10 mouse cellular contexts compared by ENCODE assay signal in the genomic region with DNA sequence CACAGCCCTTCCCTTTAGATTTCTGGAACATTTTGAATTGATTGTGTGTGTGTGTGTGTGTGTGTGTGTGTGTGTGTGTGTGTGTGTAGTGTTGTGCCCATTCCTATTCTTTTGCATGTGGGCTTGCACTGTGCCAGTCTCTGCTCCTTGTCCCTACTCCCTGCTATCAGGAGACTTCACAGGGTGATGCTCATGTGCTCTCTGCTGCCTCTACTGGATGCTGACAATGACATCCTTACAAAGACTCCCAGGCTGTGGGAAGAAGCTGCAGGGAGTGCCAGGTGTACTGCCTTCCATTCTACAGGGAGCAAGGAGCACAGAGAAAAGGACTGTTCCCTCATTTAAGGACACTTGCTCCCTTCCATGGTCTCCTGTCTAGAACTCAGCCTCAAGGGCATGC. TPM values are rescaled to one million over a fixed set of nuclear protein-coding genes. Genes with fewer than 3 reads are reported as not detected.
DNase-seq lines count a peak whose midpoint lies in the region; ATAC-seq lines count a peak whose summit lies in the region.
"Had no signal": no experiment of that assay in that cellular context is flagged by ENCODE, and none has a peak within 500 bp of the region (broad histone marks: within the 10 kb centered on the region; RNA-seq: fewer than 3 reads in every experiment).

No protein-coding gene starts in this region.

- H3K27ac ChIP-seq in liver, embryonic 11.5 days (ENCODE audit: low read depth, low read length), result no peak overlapping the region
- H3K27ac ChIP-seq: liver, embryonic 15.5 days had no signal

- no peak overlapping the region for H3K9ac ChIP-seq in liver, embryonic 11.5 days (ENCODE audit: low read depth, low read length)
- H3K9ac ChIP-seq: liver, embryonic 15.5 days had no signal

- H3K36me3 ChIP-seq in liver, embryonic 11.5 days (ENCODE audit: control insufficient read depth, insufficient read depth, low read length), result no peaks in the 10 kb centered on the region
- H3K36me3 ChIP-seq: liver, embryonic 15.5 days had no signal

- DNase-seq in liver (peak; percentile 19), ZHBTc4 (ENCODE audit: low read depth, low spot score) (peak; percentile 71)
- no peak for DNase-seq in liver, embryonic 11.5 days (ENCODE audit: low spot score)
- peak; percentile 76 for DNase-seq in embryo, embryonic 10.5 days (ENCODE audit: low spot score)
- peak; percentile 7 for DNase-seq in induced T-regulatory cell, adult 2 months (ENCODE audit: low read depth)
- DNase-seq in thymus, postnatal 0 days (ENCODE audit: low spot score), result peak; percentile 8
- no peak for DNase-seq in gastrocnemius, postnatal 10 days

- H3K4me3 ChIP-seq in liver, embryonic 11.5 days (ENCODE audit: low read depth, low read length), result no peak overlapping the region
- H3K4me3 ChIP-seq: liver, embryonic 15.5 days had no signal

- H3K9me3 ChIP-seq in liver, embryonic 11.5 days (ENCODE audit: control insufficient read depth, low read length), result no peaks in the 10 kb centered on the region
- H3K9me3 ChIP-seq: liver, embryonic 15.5 days had no signal

- no peak overlapping the region for H3K4me2 ChIP-seq in liver, embryonic 11.5 days
- H3K4me2 ChIP-seq: liver, embryonic 15.5 days had no signal

- ATAC-seq in liver, embryonic 11.5 days (replicated peaks; ENCODE audit: low FRiP score), result no peak
- peak; percentile 78 for ATAC-seq in megakaryocyte progenitor cell, adult 5-6 weeks (replicated peaks; ENCODE audit: poor library complexity)

- H3K27me3 ChIP-seq in liver, embryonic 11.5 days (replicated peaks; ENCODE audit: control insufficient read depth, insufficient read depth, low read length), result peaks cover 3% of the 10 kb centered on the region; the same call in 1 of the 2 replicates

- H3K4me1 ChIP-seq in liver, embryonic 11.5 days (replicated peaks; ENCODE audit: control insufficient read depth, insufficient read depth, low read length), result peaks cover 6% of the 10 kb centered on the region

RNA-seq across cellular contexts. Expression of a gene that starts 58.4 kb away (rescaled TPM):
- polyA plus RNA-seq in liver, embryonic 11.5 days (2014; fragmentation: Nextera tagmentation; extraction: Ambion mirVana), result not detected in 2 replicates
- not detected in 2 replicates for total RNA-seq in megakaryocyte progenitor cell, adult 5-6 weeks (2015)
- total RNA-seq in megakaryocyte progenitor cell, adult 5-6 weeks (2017), result not detected in 2 replicates
- 0.05 TPM in 1 of 2 replicates, not detected in the other for polyA plus RNA-seq in thymus, postnatal 0 days (2015; fragmentation: Nextera tagmentation; extraction: Ambion mirVana)
- not detected for total RNA-seq in gastrocnemius, postnatal 10 days (2021)
- polyA plus RNA-seq: liver, embryonic 15.5 days; stomach, embryonic 16.5 days had no signal

Comparison
In these comparisons a context has a peak if more than half of its experiments do, and no peak if none do; other contexts are left out.
1. DNase-seq: peak in liver (single experiment), ZHBTc4 (single experiment), embryo, embryonic 10.5 days (single experiment), induced T-regulatory cell, adult 2 months (single experiment) and thymus, postnatal 0 days (single experiment); none in liver, embryonic 11.5 days (single experiment) and gastrocnemius, postnatal 10 days (single experiment).